Mouse (Mus musculus) retina, adult 2 months (tissue): ENCODE measurements around the gene Klf8.

Source experiments
- DNase-seq: peaks from one replicate; pipeline ENCODE4 v3.0.0-alpha.2; 2012; ENCODE audit warnings: low read depth, low spot score

Gene Klf8

DNA sequence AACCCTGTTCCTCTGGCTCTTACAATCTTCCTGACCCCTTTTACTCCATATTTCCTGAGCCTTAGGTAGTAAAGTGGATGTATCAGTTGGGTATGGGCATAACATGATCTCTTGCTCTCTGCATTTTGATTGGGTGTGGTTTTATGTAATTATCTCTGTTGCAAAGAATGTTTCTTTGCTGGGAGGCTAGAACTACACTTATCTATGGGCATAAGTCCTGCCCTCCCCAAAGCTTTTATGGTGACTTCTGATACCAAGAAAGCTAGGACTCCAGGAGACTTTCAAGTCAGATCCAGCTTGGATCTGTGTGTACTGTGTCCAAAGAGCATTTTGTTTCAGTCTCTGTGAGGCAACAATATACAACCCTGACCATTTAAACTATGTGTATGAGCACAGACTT is 202.3 kb downstream of the Klf8 start:
- DNase-seq = no peak

GRCm38 (mm10) chrX:153440018-153440417 is 202.8 kb downstream of the Klf8 start:
- no peak for DNase-seq
